Mouse (Mus musculus) Muller cell, postnatal 12 days (primary cell): ENCODE measurements around the gene Mettl23.
"Not testable (repeated sequence)": the region's sequence is repeated elsewhere in the genome, so short reads cannot be mapped to it uniquely, and the experiment has no call there.

Experiments used
- DNase-seq: peaks from one replicate; pipeline ENCODE4 v3.0.0-alpha.2; 2015; ENCODE audit errors: inconsistent ontology term

The Mettl23 gene

DNA sequence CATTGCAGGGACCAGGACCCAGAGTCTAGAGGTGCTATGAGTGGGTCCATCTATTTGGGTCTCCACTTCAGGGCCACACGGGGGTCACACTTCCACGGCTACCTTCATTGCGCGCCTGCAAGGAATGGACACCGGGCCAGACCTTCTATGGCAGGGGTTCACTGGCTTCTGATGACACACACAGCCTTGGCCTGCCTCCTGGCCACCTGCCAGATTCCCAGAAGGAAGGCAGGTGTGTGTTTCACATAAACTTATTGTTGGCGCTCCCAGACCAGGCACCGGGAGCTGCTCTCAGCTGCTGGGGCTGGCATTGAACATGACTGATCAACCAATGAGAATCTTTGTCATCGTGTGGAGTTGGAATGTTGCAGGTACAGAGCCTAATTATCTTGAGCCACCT, 35.4 kb downstream of the Mettl23 start:
- DNase-seq = no peak

DNA sequence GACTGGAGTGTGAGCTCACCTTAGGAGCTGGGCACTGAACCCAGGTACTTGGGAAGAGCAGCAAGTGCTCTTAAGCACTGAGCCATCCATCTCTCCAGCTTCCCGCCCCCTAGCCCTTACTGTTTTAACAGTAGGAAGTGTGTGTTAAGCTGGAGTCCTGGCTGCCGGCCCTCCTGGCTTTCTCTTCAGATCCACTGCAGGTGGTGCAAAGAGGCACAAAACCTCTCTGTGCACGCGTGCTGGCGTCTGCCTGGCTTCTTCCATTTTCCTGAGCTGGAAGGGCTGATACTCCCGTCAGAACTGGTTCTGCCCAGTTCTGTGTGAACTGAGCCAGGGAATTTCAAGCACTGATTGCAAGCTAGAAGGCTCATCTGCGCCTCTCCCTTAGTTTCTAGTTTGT, 37.8 kb downstream of the Mettl23 start:
- no peak for DNase-seq

DNA sequence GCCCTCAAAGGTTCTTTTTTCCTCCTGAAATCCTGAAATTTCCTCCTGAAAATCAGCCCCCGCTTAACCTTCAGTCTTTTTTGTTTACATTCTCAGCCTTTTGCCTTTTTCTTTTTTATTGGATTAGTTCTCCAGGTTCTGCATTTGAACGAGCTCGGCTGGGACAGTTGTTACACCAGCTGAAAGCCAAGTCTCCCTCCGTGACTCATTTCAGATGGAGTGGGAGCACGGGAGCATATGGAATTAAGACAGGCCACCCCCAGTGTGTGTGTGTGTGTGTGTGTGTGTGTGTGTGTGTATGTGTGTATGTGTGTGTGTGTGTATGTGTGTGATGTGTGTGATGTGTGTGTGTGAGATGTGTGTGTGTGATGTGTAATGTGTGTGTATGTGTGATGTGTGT, 38.4 kb downstream of the Mettl23 start:
- DNase-seq = no peak

DNA sequence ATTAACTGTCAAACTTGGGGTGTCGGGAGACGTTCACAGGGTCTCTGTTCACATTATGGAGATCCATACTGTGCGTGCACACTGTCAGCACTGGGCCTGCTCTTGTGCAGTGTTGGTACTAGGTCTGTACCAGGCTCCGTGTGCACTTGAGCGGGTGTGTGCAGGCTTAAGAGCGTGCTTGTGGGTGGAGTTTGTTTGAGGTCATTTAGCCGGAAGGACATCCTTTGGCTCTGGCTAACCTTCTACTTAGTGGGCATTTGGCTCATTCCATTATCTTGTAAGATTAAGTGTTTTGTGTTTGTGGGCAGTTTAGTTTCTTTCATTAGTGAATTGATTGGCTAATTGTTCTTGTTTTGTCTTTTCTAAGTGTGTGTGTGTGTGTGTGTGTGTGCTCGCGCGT, 39.4 kb downstream of the Mettl23 start:
- no peak for DNase-seq

DNA sequence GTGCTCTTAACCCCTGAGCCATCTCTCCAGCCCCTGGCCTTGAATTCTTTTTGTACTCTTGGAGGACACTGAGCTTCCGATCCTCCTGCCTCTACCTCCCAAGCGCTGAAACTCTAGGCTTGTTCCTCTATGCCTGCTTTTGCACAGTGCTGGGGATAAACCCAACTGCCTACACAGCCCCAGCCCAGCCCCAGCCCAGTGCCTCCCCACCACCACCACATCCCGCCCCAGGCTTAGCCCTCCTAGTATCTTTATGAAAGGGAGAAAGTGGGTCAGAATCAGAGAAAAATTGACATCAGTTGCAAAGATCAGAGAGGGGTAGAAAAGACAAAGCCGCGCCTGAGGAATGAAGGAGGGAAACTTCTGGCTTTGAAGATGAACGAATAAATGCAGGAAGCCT, 41.0 kb downstream of the Mettl23 start:
- DNase-seq = no peak

DNA sequence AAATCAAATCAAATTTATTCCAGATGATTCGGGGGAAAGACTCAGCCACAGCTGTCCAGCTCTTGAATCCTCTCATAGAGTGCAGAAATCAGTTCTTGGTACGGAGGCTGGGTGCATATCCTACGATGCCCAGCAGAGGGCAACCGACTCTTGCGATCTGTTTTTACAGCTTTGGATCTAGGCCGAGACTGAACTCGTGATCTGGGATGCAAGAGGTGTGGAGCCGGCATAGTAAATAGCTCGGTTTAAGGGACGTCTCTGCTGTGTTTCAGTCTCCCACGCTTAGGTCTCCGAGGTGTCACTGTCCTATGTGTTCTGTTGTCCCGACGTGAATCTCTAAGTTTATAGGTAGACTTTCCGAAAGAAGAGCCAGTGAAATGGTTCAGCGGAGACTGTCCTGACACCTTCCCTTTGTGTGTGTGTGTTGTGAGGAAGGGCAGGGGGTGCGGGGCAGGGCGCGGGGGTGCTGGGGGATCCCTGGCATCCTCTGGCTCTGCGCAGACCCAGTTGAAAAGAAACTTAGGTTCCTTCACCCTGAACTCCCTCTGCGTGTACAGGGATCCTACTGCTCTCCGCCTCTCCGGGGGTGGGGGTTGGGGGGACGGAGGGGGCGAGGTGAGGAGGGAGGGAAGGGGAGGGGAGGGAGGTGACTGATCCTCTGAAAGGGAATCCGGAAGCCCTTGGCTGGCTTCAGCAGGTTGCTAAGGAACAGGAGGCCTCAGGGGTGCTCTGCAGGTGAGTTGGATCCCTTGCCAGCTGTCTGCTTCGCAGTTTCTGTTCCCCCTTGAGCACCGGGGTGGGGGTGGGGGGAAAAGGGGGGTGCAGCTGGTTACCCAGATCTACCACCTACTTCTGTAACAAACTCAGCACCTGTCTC, 42.4 kb downstream of the Mettl23 start:
- peak; percentile 84 for DNase-seq

DNA sequence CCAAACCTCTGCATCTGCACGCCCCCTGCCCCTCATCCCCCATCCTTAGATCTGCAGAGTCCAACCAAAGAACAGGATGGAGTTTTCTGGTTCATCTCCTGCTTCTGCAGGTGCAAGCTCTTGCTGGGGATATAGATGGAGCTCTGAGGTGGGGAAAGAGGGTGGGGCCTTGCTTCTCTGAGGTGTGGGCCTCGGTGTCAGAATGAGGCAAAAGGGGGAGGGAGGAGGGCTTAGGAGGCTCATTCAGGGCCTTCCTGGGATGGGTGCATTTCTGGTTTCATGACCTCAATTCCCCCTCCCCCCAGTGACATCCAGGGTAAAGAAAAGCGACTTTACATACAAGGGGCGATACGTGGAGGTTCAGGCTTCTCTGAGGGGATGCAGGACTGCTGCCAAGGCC, 44.1 kb downstream of the Mettl23 start:
- no peak for DNase-seq

DNA sequence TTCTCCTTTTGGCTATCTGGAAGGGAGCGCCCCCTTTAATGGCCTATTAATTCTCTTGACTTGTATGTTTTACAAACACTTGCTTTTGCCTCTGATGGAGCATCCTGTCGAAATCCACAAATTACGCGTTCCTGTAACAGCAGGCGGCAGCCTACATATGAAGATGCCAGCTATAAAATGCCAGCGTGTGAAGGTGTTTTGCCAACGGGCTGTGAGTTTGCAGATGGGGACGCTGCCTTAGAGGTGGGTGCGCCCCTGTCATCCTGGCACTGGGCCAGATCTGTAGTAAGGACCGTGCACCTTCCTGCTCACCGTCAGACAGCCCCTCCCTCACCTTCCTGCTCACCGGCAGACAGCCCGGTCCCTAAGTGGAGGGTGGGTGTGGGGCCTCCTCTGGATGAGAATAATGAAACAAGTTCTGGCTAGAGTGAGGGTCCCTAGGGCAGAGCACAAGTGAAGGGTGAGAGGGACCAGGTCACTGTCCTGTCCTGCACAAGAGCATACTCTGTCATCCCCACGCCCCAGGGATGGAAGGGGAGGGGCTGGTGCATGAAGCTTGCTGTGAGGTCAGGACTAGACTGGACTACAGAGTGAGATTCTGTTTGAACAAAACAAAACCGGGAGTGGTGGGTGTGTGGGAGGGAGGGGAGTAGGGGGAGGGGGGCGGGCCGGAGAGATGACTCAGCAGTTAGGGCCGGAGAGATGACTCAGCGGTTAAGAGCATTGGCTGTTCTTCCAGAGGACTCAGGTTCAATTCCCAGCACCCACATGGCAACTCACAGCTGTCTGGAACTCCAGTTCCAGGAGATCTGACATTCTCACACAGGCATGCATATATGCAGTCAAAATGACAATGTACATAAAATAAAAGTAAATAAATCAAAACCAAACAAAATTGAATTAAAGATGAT, 50.7 kb downstream of the Mettl23 start:
- DNase-seq = no peak

DNA sequence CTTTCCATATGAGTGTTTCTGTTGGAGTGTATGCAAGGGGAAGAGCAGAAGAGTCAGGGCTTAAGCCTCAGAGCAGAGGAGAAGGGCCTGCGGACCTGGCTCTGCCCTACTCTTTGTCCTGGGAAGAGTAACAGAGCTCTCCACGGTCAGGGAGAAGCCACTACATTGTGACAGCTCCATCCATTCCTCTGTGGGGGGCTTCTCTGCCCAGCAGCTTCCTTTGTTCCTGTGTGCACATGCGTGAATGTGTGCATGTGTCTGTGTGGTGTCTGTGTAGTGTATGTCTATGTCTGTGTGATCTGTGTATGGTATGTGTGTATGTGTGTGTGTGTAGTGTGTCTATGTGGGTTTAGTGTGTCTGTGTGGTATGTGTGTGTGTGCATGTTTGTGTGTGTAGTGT, 52.3 kb downstream of the Mettl23 start:
- DNase-seq = no peak

DNA sequence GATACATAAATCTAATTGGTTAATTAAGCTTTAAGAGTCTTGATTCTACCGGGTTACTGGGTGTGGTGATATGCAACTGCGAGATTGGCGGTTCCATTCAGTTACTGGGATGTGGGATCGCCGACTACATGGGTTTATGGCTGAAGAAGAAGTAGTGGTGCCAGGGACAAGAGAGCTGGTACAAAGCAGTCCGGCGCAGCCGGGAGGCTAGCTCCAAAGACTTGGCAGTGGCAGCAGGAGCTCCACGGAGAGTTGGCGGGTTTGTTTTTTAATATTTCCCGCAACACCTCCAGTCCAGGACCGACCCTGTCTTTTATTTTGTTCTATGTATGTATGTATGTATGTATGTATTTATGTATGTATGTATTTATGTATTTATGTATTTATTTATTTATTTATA, 56.2 kb downstream of the Mettl23 start:
- DNase-seq = no peak

DNA sequence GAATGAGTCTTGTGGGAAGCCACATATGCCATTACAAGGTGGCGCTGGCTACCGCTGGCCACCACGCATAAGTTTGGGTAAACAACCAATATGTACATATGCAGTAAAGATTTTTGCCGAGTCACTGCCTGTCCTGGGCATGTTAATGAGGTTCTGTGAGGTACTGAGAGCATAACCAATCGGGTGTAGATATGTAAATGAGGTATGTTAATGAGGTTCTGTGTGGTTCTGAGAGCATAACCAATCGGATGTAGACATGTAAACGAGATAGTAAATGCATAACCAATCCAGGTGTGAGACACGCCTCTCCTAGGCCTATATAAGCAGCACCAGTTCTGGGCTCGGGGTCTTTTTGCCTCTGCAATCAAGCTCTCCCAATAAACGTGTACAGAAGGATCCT, 59.5 kb downstream of the Mettl23 start:
- DNase-seq = not testable (repeated sequence)
